Mouse (Mus musculus) neutrophil, adult 5-6 weeks (primary cell): Measurements from ENCODE around the gene Dlgap4. TPM values are rescaled to one million over a fixed set of nuclear protein-coding genes. Genes with fewer than 3 reads are reported as not detected.

Source experiments
- ATAC-seq: fragments of 151-379, 151-347 bp; 2 replicates; pipeline ENCODE4 v1.8.0; 2017; ENCODE audit warnings: mild to moderate bottlenecking, moderate TSS enrichment; ENCODE audit not compliant: insufficient number of reproducible peaks, poor library complexity, low FRiP score, severe bottlenecking; ENCODE audit errors: extremely low read depth
- total RNA-seq: library from RNA; stranded (forward); fragments of 200-1000 nt; gene quantifications from 2 replicates; pipeline ENCODE4 v1.2.3, GENCODE M21; 2017

Dlgap4 gene
- total RNA-seq = 52.9 and 90.3 TPM in 2 replicates

DNA sequence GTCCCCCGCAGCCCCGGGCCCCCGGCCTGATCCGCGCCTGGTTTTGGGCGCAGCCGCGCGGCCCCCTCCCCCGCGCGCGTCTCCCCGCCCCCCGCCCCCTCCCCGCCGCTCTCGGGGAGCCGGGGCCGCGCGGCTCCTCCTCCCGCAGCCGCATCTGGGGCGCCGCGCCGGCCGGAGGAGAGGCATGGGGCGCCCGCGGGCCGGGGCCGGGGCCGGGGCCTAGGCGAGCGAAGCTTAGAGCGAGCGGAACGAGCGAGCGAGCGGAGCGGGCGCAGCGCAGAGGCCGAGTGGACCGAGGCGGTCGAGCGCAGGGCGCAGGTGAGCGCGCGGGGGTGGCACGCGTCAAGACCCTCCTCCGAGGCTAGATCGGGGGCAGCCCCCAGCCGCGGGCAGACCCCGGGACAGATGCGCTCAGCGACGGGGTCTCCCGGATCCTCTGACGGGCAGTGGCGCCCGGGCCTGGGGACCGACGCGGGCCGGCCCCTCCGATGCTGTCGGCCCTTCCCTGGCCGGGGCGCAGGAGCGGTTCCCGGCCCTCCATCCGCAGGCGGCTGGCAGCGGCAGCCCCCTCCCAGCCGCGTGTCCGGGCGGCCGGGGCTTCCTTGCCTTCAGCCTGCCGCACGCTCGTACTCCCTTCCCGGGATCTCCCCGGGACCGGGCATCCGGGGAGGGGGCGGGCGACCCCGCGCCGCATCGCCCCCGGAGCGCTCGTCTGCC is at the start of gene Dlgap4:
Gene Dlgap4, plus strand, starts transcription at position 165 of the 717 bp plus-strand sequence.
- no peak for ATAC-seq

DNA sequence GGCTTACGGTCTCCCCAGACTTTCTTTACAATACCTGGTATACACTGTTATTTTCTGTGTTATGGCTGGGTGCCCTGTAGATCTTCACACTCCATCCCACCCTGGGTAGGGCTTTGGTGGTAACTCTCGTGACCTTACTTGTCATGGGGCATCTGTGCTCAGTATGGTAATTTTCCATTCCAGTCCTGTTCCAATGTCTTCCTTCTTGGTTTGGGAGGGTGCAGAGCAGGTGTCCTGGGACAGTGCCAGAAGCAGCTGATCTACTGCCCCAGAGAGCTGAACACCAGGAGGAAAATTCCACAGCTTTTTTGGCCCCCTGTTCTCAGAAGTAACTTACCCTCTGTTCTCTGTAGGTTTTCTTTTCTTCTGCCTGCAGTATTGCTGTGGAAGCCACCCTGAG is 47.0 kb upstream of the Dlgap4 start:
- no peak for ATAC-seq

DNA sequence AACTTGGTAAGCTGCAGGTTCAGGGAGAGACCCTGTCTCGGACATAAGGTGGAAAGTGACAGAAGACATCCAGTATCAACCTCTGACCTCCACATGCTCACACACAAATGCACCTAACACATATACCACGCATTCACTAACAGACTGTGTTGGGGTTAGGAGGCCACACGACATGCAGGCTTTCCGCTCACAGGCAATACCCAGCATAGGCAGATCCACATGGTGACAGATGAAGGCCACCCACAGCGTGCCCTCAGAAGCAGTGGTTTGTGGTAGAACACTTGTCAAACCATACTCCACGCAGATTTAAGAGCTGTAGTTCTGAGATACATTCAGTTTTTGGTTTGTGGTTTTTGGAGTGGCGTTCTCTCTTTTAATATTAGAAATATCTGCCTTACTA is 44.9 kb upstream of the Dlgap4 start:
- no peak for ATAC-seq

DNA sequence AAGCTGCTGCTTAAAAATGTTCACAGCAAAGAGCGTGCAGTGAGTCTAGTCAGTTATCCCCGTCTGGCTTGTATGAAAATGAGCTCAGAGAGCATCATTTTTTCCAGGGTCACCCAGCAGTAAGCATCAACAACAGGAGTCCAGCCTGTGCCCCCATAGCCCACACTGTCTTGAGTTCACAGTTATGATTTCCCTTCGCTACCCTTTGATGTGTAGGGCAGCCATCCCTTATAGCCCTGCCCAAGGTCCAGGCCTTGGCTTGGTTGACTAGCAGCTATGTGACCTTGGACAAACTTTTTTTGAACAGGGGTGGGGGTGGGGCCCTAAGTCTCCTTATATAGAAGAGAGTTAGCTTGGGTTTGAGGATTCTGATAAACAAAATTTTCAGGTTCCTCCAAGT is 44.2 kb upstream of the Dlgap4 start:
- no peak for ATAC-seq

DNA sequence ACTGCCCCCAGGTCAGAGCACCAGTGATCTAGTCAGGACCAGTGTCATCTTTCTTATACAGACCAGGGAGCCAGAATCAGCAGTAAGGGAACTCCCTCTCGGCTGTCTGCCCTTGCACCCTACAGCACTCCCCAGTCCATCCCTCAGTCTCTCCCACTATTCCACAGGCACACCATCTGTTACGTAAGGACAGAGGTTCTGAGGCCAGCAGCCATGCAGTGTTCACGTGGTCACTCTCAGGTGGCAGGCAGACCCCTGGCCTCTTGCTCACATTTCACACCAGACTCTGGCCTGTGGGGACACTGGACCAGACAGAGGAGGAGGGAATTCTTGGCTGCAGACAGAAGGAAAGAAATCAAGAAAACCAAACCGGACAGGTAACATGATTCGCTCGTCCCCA is 42.0 kb upstream of the Dlgap4 start:
- ATAC-seq = no peak

DNA sequence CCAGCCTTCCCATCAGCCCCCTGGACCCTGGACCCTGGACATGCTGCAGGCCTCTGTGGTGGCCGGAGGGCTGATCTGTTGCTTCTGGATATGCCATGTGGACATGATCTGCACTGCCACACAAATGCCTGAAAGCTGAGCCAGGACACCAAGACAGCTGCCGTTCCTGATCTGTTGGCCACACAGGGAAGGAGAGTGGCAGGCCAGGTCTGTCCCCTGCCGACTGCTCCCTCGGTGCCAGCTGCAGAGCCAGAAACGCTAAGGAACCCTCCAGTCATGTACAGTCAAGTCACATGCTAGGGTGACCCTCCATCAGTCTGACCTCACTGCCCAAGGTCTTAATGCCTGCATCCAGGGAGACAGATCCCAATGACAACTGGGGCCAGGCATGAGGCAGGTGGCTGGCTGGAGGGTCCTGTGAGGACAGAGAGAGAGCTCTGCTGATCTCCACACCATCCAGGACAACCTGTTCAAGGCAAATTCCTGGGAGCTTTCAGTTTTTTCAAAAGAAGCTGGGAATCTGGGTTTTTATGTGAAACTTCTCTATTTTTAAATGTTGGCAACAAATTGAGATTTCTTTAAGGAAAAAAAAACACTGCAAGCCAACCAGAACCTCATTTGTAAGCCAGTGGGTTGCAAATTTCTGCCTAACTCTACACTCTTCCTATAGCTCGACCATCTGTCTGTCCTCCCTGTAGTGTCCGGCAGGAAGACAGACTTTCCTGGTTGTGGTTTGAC is 36.5 kb upstream of the Dlgap4 start:
- no peak for ATAC-seq

DNA sequence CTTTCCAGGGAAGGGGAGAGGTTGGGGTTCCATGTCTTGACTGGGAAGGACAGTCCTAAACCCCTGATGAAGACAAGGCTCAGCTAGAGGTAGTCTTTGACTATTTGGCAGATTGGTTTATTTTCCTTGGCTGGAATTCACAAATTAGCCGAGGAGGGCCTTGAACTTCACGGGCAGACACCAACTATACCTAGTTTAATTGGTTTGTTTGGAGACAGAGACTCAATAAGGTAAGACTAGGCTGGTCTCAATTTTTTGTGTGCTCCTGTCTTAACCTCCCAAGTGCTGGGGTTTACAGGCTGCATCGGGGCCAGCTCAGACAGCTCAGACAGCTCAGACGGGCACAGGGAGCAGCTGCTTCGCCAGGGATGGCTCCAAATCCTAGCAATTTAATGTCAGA is 33.0 kb upstream of the Dlgap4 start:
- no peak for ATAC-seq

DNA sequence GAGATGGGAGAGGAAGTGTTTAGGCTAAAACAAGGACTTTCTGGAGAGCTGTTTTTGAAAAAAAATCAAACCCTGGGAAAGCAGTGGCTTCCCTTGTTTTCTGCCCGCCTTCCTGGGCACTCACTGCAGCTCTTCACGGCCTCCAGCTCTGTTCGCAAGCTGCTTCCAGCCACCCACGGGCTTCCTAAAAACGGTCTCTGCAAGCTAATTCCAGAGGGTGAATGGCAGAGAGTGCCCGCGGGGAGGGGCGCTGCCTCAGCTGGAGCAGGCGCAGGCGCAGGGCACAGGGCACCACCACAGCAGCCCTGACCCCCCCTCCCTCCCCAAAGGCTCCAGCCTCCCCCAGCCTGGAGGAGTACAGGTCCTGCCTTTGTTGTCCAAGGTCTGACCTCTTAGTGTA is 32.3 kb upstream of the Dlgap4 start:
- ATAC-seq = no peak

DNA sequence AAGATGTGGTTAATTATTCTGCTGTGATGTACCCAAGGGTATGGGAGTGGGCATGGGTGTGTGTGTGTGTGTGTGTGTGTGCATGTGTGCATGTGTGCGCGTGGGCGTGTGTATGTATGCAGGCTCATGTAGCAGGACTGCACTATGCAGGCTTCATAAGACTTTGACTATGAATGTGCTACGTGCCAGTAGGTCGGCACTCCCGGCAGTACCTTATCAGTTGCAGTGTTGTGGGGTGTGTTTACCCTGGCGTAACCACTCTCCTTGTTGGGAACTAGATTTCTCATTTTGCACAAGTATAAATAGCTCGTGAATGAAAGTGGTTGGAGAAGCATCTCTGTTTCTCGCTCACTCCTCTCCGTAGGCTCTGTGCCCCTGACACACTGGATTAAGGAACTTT is 30.6 kb upstream of the Dlgap4 start:
- ATAC-seq = no peak

DNA sequence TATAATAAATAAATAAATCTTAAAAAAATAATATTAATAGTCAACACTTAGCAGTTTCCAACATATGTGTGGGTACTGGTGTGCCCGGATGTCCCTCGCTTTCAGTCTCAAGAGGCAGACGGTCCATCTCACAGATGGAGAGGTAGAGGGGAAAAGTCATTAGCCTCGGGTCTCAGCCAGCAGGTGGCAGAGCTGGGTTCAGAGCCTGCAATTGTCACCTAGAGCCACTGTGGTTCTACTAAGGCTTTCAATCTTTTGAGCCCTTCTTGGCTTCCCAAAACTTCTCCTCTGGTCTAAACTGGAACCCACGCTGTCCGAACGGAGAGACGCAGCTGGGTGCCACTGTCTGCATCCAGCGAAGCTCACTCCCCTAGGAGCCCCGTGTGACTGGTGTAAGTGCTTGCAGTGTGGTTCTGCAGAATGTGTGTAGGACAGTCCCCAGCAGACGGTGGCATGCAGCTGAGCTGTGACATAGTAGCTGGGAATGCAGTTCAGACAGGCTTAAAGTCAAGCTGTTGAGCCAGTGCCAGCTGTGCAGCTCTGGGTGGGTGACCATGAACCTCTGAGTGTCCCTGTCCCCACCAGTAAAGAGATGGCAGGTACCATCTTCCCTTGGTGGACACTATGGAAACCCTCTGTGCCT is 29.2 kb upstream of the Dlgap4 start:
- ATAC-seq = no peak

DNA sequence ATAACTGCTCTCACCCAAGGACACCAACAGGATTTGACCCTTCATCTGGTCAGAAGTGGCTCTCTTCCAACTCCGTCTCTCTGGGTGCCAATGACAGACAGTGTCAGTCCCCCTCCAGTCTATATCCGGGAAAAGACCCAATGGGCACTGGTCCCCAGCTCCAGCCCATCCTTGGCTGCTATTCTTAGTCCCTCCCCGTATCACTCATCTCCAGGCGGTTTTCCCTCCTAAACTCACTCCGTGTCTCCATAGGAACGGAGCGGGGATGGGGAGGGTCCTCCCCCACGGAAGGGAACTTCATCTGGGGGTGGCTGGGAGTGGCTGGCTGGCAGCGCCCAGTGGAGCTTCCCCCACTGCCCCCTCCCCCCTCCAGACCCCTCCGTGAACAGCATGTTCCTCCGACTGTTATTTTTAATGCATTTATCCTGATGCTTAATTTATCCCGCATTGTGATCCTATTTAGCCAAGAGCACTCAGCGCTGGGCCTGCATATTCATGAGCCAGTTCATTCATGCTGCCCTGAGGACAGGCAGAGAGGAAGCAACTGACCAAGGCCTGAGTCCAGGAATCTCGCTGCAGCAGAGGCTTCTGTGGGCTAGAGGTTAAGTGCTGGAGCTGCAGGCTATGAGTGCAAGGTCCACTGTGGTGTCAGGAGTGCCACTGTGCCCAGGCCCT is 28.6 kb upstream of the Dlgap4 start:
- no peak for ATAC-seq

DNA sequence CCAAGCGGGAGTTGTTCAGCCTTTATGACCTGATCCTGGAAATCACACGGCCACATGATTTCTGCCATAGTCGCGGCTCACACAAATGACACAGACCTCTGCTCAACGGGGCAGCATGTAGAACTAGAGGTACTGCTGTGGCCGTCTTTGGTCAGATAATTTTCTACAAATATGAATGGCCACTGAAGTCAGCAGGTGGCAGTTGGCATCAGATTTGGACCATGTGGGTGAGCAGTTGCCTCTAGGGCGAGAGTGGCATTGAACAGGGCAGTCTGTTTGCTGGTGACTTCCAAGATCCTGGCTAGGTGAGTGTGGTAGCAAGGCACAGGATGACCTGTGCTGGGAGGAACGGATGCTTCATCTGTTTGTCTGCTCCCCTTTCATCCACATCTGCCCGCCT is 24.0 kb upstream of the Dlgap4 start:
- no peak for ATAC-seq

DNA sequence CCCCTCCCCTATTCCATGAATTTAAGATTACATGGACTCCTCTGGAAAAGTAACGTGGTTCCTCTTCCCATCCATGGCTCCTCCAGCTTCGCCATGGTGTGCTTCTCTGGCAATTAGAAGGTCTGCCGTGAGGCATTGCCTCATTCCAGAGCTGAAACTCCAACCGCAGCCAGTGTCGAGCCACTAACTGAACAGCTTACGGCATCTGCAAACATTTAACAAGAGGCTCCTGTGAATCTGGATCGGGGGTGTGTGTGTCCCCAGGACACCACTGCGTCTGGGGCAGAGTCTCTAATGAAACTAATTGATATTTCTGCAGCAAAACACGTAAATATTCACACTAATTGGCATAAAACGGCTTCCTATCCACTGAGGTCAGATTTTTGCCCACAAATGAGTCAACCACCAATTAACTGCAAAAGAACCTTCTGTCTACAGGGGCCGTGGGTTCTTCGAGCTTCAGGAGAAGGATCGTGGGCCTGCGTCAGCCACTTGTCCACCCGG is 18.5 kb upstream of the Dlgap4 start:
- no peak for ATAC-seq

DNA sequence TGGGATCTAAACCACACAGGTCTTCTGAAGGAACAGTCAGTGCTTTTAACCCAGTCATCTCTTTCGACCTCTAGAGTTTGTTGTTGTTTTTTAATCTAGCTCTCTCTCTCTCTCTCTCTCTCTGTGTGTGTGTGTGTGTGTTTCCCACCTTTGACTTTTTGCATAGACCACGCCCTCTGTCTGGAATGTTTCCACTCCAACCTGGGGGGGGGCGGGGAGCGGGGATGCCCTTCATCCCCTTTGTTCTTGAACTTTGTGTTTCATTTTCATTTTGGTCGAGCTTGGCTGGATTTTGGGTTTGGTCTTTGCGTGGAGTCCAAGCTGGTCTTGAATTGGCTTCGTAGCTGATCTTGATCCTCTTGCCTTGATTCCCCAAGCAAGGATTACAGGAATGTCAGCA is 10.9 kb upstream of the Dlgap4 start:
- no peak for ATAC-seq

DNA sequence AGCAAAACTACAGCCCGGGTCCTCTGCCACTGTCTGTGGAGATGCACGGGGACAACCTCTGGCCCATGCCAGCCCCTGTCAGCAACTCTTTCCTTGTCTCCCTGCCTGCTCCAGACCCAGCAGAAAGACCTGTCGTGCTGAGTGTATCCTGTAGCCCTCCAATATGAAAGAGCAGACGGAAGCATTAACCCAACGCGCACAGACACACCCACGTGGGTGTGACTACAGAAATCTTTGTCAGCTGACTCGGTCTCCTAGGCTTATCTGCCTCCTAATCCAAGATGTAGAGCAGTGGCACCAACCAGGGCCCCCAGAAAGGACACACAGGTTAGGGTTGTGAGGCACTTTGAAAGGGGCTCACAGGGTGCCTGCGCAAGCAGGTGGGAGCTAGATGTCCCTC is 9.8 kb upstream of the Dlgap4 start:
- no peak for ATAC-seq

DNA sequence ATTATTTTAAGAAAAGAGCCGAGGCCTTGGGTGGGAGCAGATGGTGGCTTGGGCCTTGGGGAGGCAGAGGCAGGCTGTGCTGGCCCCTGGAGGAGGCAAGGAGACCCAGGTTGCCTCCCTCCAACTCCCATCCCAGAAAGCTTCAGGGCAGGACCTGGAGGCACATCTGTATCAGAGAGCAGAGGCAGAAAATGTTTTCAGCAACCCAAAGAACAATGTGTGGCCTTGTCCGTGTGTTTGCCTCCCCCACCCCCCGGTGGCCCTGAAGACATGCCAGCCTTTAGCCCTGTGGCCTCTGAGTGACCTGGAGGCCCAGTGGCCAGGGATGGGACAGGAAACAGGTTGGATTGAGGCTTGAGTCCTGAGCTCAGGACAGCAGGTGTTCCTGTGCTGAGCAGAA is 8.4 kb upstream of the Dlgap4 start:
- ATAC-seq = no peak

DNA sequence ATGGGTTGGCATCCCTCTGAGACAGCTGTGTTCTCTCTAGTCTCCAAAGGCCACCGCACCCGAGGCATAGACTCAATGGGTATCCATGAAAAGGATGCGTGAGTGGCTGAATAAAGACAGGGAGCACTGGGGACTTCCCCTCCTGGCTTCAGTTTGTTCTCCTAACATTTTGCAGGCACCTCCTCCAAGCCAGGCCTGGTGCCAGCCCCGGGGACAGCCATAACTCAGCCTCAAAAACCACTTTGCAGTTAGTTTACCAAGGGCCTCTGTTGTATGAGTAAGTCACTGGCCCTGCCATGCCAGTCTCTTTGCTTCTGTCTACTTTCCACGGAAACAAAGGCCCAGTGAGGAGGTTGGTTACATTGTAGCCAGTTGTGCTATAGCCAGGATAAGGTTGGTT is 7.5 kb upstream of the Dlgap4 start:
- ATAC-seq = no peak

DNA sequence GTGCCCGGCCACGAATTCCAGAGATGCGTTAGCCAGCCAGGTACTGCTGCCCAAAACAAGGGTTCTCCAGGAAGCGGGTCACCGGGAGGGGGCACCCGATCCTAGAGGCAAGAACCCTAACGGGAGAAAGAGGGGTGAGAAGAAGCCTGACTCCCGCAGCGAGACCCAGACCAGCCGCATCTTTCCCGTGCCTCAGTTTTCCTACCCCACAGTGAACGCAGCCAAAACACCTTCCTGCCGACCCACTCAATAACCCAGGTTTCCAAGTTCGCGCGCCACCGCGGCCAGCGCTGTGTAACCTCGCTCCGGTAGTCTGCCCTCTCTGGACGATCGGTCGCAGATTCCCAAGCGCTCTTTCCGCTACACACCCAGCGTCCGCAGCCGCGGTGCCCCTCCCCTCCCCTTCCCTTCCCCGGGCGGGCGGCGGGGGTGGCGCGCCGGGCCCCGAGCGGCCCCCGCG is 394 bp upstream of the Dlgap4 start:
- no peak for ATAC-seq

DNA sequence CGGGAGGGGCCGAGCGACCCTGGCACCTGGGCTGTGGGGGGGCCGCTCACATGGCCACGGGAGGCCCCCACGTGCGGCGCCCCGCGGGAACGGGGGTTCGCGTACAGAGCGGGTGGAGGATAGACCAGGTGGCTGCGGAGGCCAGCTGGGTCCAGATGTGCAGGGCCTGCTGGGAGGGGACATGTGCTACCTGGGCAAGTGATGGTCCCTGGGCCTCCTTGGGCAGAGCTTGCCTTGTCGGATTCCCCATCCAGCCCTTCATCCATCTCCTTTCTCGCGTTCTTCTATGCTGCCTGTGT is 702 bp downstream of the Dlgap4 start:
- ATAC-seq = no peak
